Mouse (Mus musculus): Measurements from ENCODE around the gene Tbc1d32. TPM values are rescaled to one million over a fixed set of nuclear protein-coding genes. Genes with fewer than 3 reads are reported as not detected.
"Not testable (repeated sequence)": the region's sequence is repeated elsewhere in the genome, so short reads cannot be mapped to it uniquely, and the experiment has no call there.

Tbc1d32 gene
- polyA plus RNA-seq, 1 experiment = 0.03 TPM

GRCm38 (mm10) chr10:56173184-56173583 lies 55.3 kb downstream of the Tbc1d32 start:
- Histone ChIP-seq H3K4me1 (no peaks in the 10 kb centered on the region), H3K4me3 (replicated peaks) (no peak overlapping the region), H3K9me3 (0 out of 2 replicates have a peak, but pooled peaks cover 4% of the 10 kb centered on the region), H3K27me3 (replicated peaks) (no peaks in the 10 kb centered on the region), H3K36me3 (replicated peaks; ENCODE audit: low read length) (peaks cover 21% of the 10 kb centered on the region)
- no peak for TF ChIP-seq GATA1 (IDR thresholded peaks at IDR 0.05; ENCODE audit: borderline replicate concordance, low read length)
- no peak for TF ChIP-seq FLI1 (IDR thresholded peaks at IDR 0.05; ENCODE audit: low read length)

- H3K36me3 ChIP-seq (replicated peaks; ENCODE audit: low read length) = peaks cover 12% of the 10 kb centered on the region
- not testable (repeated sequence) for H3K4me1 ChIP-seq; H3K4me3 ChIP-seq (replicated peaks); H3K9me3 ChIP-seq; H3K27me3 ChIP-seq (replicated peaks)
Measured at GRCm38 (mm10) chr10:56167721-56168120, 60.8 kb downstream of the Tbc1d32 start.

- no peaks in the 10 kb centered on the region for H3K4me1 ChIP-seq
- H3K27me3 ChIP-seq (replicated peaks) = no peaks in the 10 kb centered on the region
- 0 out of 2 replicates have a peak, but pooled peaks cover 4% of the 10 kb centered on the region for H3K9me3 ChIP-seq
- TF ChIP-seq GATA1 (IDR thresholded peaks at IDR 0.05; ENCODE audit: borderline replicate concordance, low read length) (no peak), FLI1 (IDR thresholded peaks at IDR 0.05; ENCODE audit: low read length) (no peak)
- peaks cover 12% of the 10 kb centered on the region for H3K36me3 ChIP-seq (replicated peaks; ENCODE audit: low read length)
- no peak overlapping the region for H3K4me3 ChIP-seq (replicated peaks)
Measured at GRCm38 (mm10) chr10:56165758-56166157, 62.7 kb downstream of the Tbc1d32 start.

- Histone ChIP-seq H3K4me3 (replicated peaks) (no peak overlapping the region), H3K36me3 (replicated peaks; ENCODE audit: low read length) (peaks cover 5% of the 10 kb centered on the region), H3K27me3 (replicated peaks) (no peaks in the 10 kb centered on the region), H3K9me3 (0 out of 2 replicates have a peak, but pooled peaks cover 4% of the 10 kb centered on the region), H3K4me1 (no peaks in the 10 kb centered on the region)
- TF ChIP-seq FLI1 (IDR thresholded peaks at IDR 0.05; ENCODE audit: low read length) = no peak
- no peak for TF ChIP-seq GATA1 (IDR thresholded peaks at IDR 0.05; ENCODE audit: borderline replicate concordance, low read length)
Measured at GRCm38 (mm10) chr10:56164411-56164810, 64.1 kb downstream of the Tbc1d32 start.

- Histone ChIP-seq H3K9me3 (no peaks in the 10 kb centered on the region), H3K4me1 (peaks cover 3% of the 10 kb centered on the region; the same call in 1 of the 2 replicates)
- TF ChIP-seq FLI1 (IDR thresholded peaks at IDR 0.05; ENCODE audit: low read length) = no peak
- no peak for TF ChIP-seq GATA1 (IDR thresholded peaks at IDR 0.05; ENCODE audit: borderline replicate concordance, low read length)
Measured at GRCm38 (mm10) chr10:56158748-56159147, 69.7 kb downstream of the Tbc1d32 start.

GRCm38 (mm10) chr10:56158207-56158606 lies 70.3 kb downstream of the Tbc1d32 start:
- Histone ChIP-seq H3K4me1 (peaks cover 3% of the 10 kb centered on the region; the same call in 1 of the 2 replicates), H3K27me3 (replicated peaks) (no peaks in the 10 kb centered on the region), H3K9me3 (no peaks in the 10 kb centered on the region), H3K4me3 (replicated peaks) (no peak overlapping the region), H3K36me3 (replicated peaks; ENCODE audit: low read length) (peaks cover 3% of the 10 kb centered on the region)
- TF ChIP-seq FLI1 (IDR thresholded peaks at IDR 0.05; ENCODE audit: low read length) = no peak
- TF ChIP-seq GATA1 (IDR thresholded peaks at IDR 0.05; ENCODE audit: borderline replicate concordance, low read length) = no peak

More at GRCm38 (mm10) chr10:56158748-56159147, 69.7 kb downstream of the Tbc1d32 start:
- Histone ChIP-seq H3K4me3 (replicated peaks) (no peak overlapping the region), H3K36me3 (replicated peaks; ENCODE audit: low read length) (peaks cover 3% of the 10 kb centered on the region), H3K27me3 (replicated peaks) (no peaks in the 10 kb centered on the region)

GRCm38 (mm10) chr10:56156956-56157355 lies 71.5 kb downstream of the Tbc1d32 start:
- peaks cover 8% of the 10 kb centered on the region for H3K36me3 ChIP-seq (replicated peaks; ENCODE audit: low read length)
- TF ChIP-seq GATA1 (IDR thresholded peaks at IDR 0.05; ENCODE audit: borderline replicate concordance, low read length) (no peak), FLI1 (IDR thresholded peaks at IDR 0.05; ENCODE audit: low read length) (no peak)
- H3K9me3 ChIP-seq = 0 out of 2 replicates have a peak, but pooled peaks cover 2% of the 10 kb centered on the region
- H3K4me3 ChIP-seq (replicated peaks) = no peak overlapping the region
- no peaks in the 10 kb centered on the region for H3K27me3 ChIP-seq (replicated peaks)
- H3K4me1 ChIP-seq = peaks cover 3% of the 10 kb centered on the region; the same call in 1 of the 2 replicates

GRCm38 (mm10) chr10:56148920-56149319 lies 79.6 kb downstream of the Tbc1d32 start:
- Histone ChIP-seq H3K36me3 (replicated peaks; ENCODE audit: low read length) (peaks cover 6% of the 10 kb centered on the region), H3K4me1 (no peaks in the 10 kb centered on the region), H3K9me3 (0 out of 2 replicates have a peak, but pooled peaks cover 2% of the 10 kb centered on the region), H3K27me3 (replicated peaks) (no peaks in the 10 kb centered on the region), H3K4me3 (replicated peaks) (no peak overlapping the region)
- TF ChIP-seq FLI1 (IDR thresholded peaks at IDR 0.05; ENCODE audit: low read length) (no peak), GATA1 (IDR thresholded peaks at IDR 0.05; ENCODE audit: borderline replicate concordance, low read length) (no peak)

- Histone ChIP-seq H3K27me3 (replicated peaks) (no peaks in the 10 kb centered on the region), H3K9me3 (no peaks in the 10 kb centered on the region), H3K4me1 (no peaks in the 10 kb centered on the region), H3K36me3 (replicated peaks; ENCODE audit: low read length) (no peaks in the 10 kb centered on the region), H3K4me3 (replicated peaks) (no peak overlapping the region)
- TF ChIP-seq GATA1 (IDR thresholded peaks at IDR 0.05; ENCODE audit: borderline replicate concordance, low read length) (no peak), FLI1 (IDR thresholded peaks at IDR 0.05; ENCODE audit: low read length) (no peak)
Measured at GRCm38 (mm10) chr10:56137191-56137590, 91.3 kb downstream of the Tbc1d32 start.

GRCm38 (mm10) chr10:56129642-56130041 lies 98.8 kb downstream of the Tbc1d32 start:
- H3K27me3 ChIP-seq (replicated peaks) = no peaks in the 10 kb centered on the region
- TF ChIP-seq GATA1 (IDR thresholded peaks at IDR 0.05; ENCODE audit: borderline replicate concordance, low read length) = no peak
- no peak for TF ChIP-seq FLI1 (IDR thresholded peaks at IDR 0.05; ENCODE audit: low read length)
- H3K9me3 ChIP-seq = no peaks in the 10 kb centered on the region
- no peaks in the 10 kb centered on the region for H3K36me3 ChIP-seq (replicated peaks; ENCODE audit: low read length)
- H3K4me1 ChIP-seq = no peaks in the 10 kb centered on the region
- H3K4me3 ChIP-seq (replicated peaks) = no peak overlapping the region

- Histone ChIP-seq H3K4me1 (no peaks in the 10 kb centered on the region), H3K27me3 (replicated peaks) (no peaks in the 10 kb centered on the region), H3K36me3 (replicated peaks; ENCODE audit: low read length) (no peaks in the 10 kb centered on the region), H3K4me3 (replicated peaks) (no peak overlapping the region), H3K9me3 (no peaks in the 10 kb centered on the region)
- no peak for TF ChIP-seq FLI1 (IDR thresholded peaks at IDR 0.05; ENCODE audit: low read length)
- TF ChIP-seq GATA1 (IDR thresholded peaks at IDR 0.05; ENCODE audit: borderline replicate concordance, low read length) = no peak
Measured at GRCm38 (mm10) chr10:56126972-56127371, 101.5 kb downstream of the Tbc1d32 start.

Measured in megakaryocyte, embryonic 14.5 days (primary cell).